Mouse (Mus musculus): Measurements from ENCODE around the gene Rab34. TPM values are rescaled to one million over a fixed set of nuclear protein-coding genes. Genes with fewer than 3 reads are reported as not detected.

The Rab34 gene
- 147 and 188 TPM in 2 replicates for polyA plus RNA-seq (2012; rRNA removed; ENCODE audit: low replicate concordance)

GRCm38 (mm10) chr11:78188331-78189233 lies at the start of gene Rab34:
Rab34 (plus strand) TSS chr11:78188430.

GRCm38 (mm10) chr11:78164924-78165760 lies 23.1 kb upstream of the Rab34 start, which contains the start of gene Traf4:
Traf4 (minus strand) TSS chr11:78165589.

GRCm38 (mm10) chr11:78176402-78176862 lies 11.8 kb upstream of the Rab34 start, which contains the start of the genes Nek8 and Tlcd1:
Nek8 (minus strand) TSS chr11:78176675.
Tlcd1 (plus strand) TSS chr11:78176711.

GRCm38 (mm10) chr11:78182961-78183844 lies 5.0 kb upstream of the Rab34 start, which contains the start of gene Rpl23a:
Rpl23a (minus strand) TSS chr11:78183584.

GRCm38 (mm10) chr11:78193113-78193512 lies 4.9 kb downstream of the Rab34 start, which contains the start of gene Proca1:
Proca1 (plus strand) TSS chr11:78193392.

Other genes with a start within 250 kb of the Rab34 start
- 33.8 and 65.1 TPM in 2 replicates for gene Phf12, start 205.7 kb upstream of the Rab34 start, polyA plus RNA-seq (2012; rRNA removed; ENCODE audit: low replicate concordance)
- 2.3 and 8.7 TPM in 2 replicates for gene Dhrs13, start 156.2 kb upstream of the Rab34 start, polyA plus RNA-seq (2012; rRNA removed; ENCODE audit: low replicate concordance)
- 136 and 176 TPM in 2 replicates for gene Flot2, start 150.5 kb upstream of the Rab34 start, polyA plus RNA-seq (2012; rRNA removed; ENCODE audit: low replicate concordance)
- gene Eral1, start 108.0 kb upstream of the Rab34 start, polyA plus RNA-seq (2012; rRNA removed; ENCODE audit: low replicate concordance), result 42.7 and 44.1 TPM in 2 replicates
- 13.2 and 18.0 TPM in 2 replicates for gene Fam222b, start 93.8 kb upstream of the Rab34 start, polyA plus RNA-seq (2012; rRNA removed; ENCODE audit: low replicate concordance)
- gene Traf4, start 22.8 kb upstream of the Rab34 start, polyA plus RNA-seq (2012; rRNA removed; ENCODE audit: low replicate concordance), result 32.7 and 61.9 TPM in 2 replicates
- gene Nek8, start 11.8 kb upstream of the Rab34 start, polyA plus RNA-seq (2012; rRNA removed; ENCODE audit: low replicate concordance), result 16.3 and 23.8 TPM in 2 replicates
- 81.1 and 154 TPM in 2 replicates for gene Tlcd1, start 11.7 kb upstream of the Rab34 start, polyA plus RNA-seq (2012; rRNA removed; ENCODE audit: low replicate concordance)
- gene Rpl23a, start 4.8 kb upstream of the Rab34 start, polyA plus RNA-seq (2012; rRNA removed; ENCODE audit: low replicate concordance), result 199 and 383 TPM in 2 replicates
- 4.9 and 12.0 TPM in 2 replicates for gene Proca1, start 5.0 kb downstream of the Rab34 start, polyA plus RNA-seq (2012; rRNA removed; ENCODE audit: low replicate concordance)
- 123 and 136 TPM in 2 replicates for gene Sdf2, start 57.3 kb downstream of the Rab34 start, polyA plus RNA-seq (2012; rRNA removed; ENCODE audit: low replicate concordance)
- gene Supt6, start 57.6 kb downstream of the Rab34 start, polyA plus RNA-seq (2012; rRNA removed; ENCODE audit: low replicate concordance), result 18.6 and 25.9 TPM in 2 replicates
- 98.7 and 125 TPM in 2 replicates for gene 2610507B11Rik, start 73.3 kb downstream of the Rab34 start, polyA plus RNA-seq (2012; rRNA removed; ENCODE audit: low replicate concordance)
- gene BC030499, start 102.4 kb downstream of the Rab34 start, polyA plus RNA-seq (2012; rRNA removed; ENCODE audit: low replicate concordance), result 0.23 and 0.24 TPM in 2 replicates
- 1.3 and 5.4 TPM in 2 replicates for gene Spag5, start 113.1 kb downstream of the Rab34 start, polyA plus RNA-seq (2012; rRNA removed; ENCODE audit: low replicate concordance)
- gene Aldoc, start 134.5 kb downstream of the Rab34 start, polyA plus RNA-seq (2012; rRNA removed; ENCODE audit: low replicate concordance), result 0.95 and 4.4 TPM in 2 replicates
- 96.3 and 108 TPM in 2 replicates for gene Pigs, start 140.0 kb downstream of the Rab34 start, polyA plus RNA-seq (2012; rRNA removed; ENCODE audit: low replicate concordance)
- 136 and 376 TPM in 2 replicates for gene Unc119, start 155.1 kb downstream of the Rab34 start, polyA plus RNA-seq (2012; rRNA removed; ENCODE audit: low replicate concordance)
- not detected in 2 replicates for gene Foxn1, start 198.1 kb downstream of the Rab34 start, polyA plus RNA-seq (2012; rRNA removed; ENCODE audit: low replicate concordance)
- 0.27 and 0.40 TPM in 2 replicates for gene Slc13a2, start 233.8 kb downstream of the Rab34 start, polyA plus RNA-seq (2012; rRNA removed; ENCODE audit: low replicate concordance)